Mouse (Mus musculus) lung, postnatal 0 days (tissue): ENCODE data around the gene Zfp81. TPM values are rescaled to one million over a fixed set of nuclear protein-coding genes. Genes with fewer than 3 reads are reported as not detected.

Experiments used
- polyA plus RNA-seq: library from polyadenylated mRNA; unstranded; fragments of >200 nt; fragmentation: Nextera tagmentation; extraction: Ambion mirVana; gene quantifications from 2 replicates; pipeline ENCODE4 v1.2.1, GENCODE M21; 2015

The Zfp81 gene
- polyA plus RNA-seq, 1 experiment from 2014 or later = 3.7 TPM

Other genes starting within 250 kb of the Zfp81 start
- gene Morc2b, start 219.2 kb downstream of the Zfp81 start, polyA plus RNA-seq = not detected in 2 replicates
- gene Olfr55, start 190.4 kb downstream of the Zfp81 start, polyA plus RNA-seq = not detected in 2 replicates
- not detected in 2 replicates for gene Olfr239, start 167.6 kb downstream of the Zfp81 start, polyA plus RNA-seq
- gene Olfr1564, start 137.2 kb downstream of the Zfp81 start, polyA plus RNA-seq = not detected in 2 replicates
- gene Zfp955a, start 103.7 kb downstream of the Zfp81 start, polyA plus RNA-seq = 9.4 and 9.6 TPM in 2 replicates
- 0.01 TPM in 2 replicates for gene Olfr63, start 94.2 kb downstream of the Zfp81 start, polyA plus RNA-seq
- gene Zfp955b, start 69.3 kb downstream of the Zfp81 start, polyA plus RNA-seq = 6.6 and 7.4 TPM in 2 replicates
- gene Zfp101, start 35.8 kb upstream of the Zfp81 start, polyA plus RNA-seq = 8.8 and 8.9 TPM in 2 replicates
- gene Actl9, start 74.0 kb upstream of the Zfp81 start, polyA plus RNA-seq = 0.19 TPM in 1 of 2 replicates, not detected in the other
- 79.8 and 90.6 TPM in 2 replicates for gene Adamts10, start 165.3 kb upstream of the Zfp81 start, polyA plus RNA-seq
- gene Myo1f, start 196.8 kb upstream of the Zfp81 start, polyA plus RNA-seq = 6.5 and 8.1 TPM in 2 replicates